Mouse (Mus musculus) midbrain, embryonic 12.5 days (tissue): ENCODE measurements at regions not wholly inside any gene's neighbourhood (a gene's known extent, or its start where the extent isn't known, plus 50 kb on each side); places are given as distances from the start of the nearest gene placed in this dataset.

Experiments
- ATAC-seq: fragments of 200-750 bp; cut with Nextera tagmentation; 2 replicates; pipeline ENCODE4 v1.8.0; 2017; ENCODE audit warnings: low read depth, moderate TSS enrichment, moderate library complexity; ENCODE audit not compliant: low FRiP score
- H3K27ac ChIP-seq: fragments of 300-500 bp; sonication (generic); replicated peaks from 2 replicates; pipeline ENCODE4 v1.5.1; 2016; ENCODE audit warnings: mild to moderate bottlenecking
- H3K27me3 ChIP-seq: fragments of 300-500 bp; sonication (generic); 2 replicates; pipeline ENCODE4 v1.6.1; 2016; ENCODE audit warnings: mild to moderate bottlenecking
- H3K36me3 ChIP-seq: fragments of 300-500 bp; sonication (generic); 2 replicates; pipeline ENCODE4 v1.6.1; 2016
- H3K4me1 ChIP-seq: fragments of 300-500 bp; sonication (generic); 2 replicates; pipeline ENCODE4 v1.6.1; 2016
- H3K4me2 ChIP-seq: fragments of 300-500 bp; sonication (generic); replicated peaks from 2 replicates; pipeline ENCODE4 v1.6.1; 2016; ENCODE audit warnings: mild to moderate bottlenecking, moderate library complexity
- H3K4me3 ChIP-seq: fragments of 300-500 bp; sonication (generic); 2 replicates; pipeline ENCODE4 v1.5.1; 2016; ENCODE audit warnings: mild to moderate bottlenecking
- H3K9ac ChIP-seq: fragments of 300-500 bp; sonication (generic); replicated peaks from 2 replicates; pipeline ENCODE4 v1.6.1; 2016; ENCODE audit warnings: mild to moderate bottlenecking, moderate library complexity
- H3K9me3 ChIP-seq: fragments of 300-500 bp; sonication (generic); 2 replicates; pipeline ENCODE4 v1.6.1; 2016; ENCODE audit warnings: mild to moderate bottlenecking
- WGBS: fragments of 180-500 bp; shearing (Covaris S2); methylation state at CpG from one replicate; pipeline ENCODE4 v1.1.7; 2016; 5-methylcytosine and 5-hydroxymethylcytosine counted together

- H3K9me3 ChIP-seq = no peaks in the 10 kb centered on the region
- WGBS = 89% methylated on average over 2 of the region's 2 CpGs
- H3K9ac ChIP-seq = no peak overlapping the region
- ATAC-seq = no peak
- H3K4me2 ChIP-seq = no peak overlapping the region
- H3K27ac ChIP-seq = no peak overlapping the region
- H3K36me3 ChIP-seq = no peaks in the 10 kb centered on the region
- no peaks in the 10 kb centered on the region for H3K4me1 ChIP-seq
- no peak overlapping the region for H3K4me3 ChIP-seq
- no peaks in the 10 kb centered on the region for H3K27me3 ChIP-seq
These were observed 479.8 kb upstream of the Pou3f4 start for GRCm38 (mm10) chrX:110334288-110334687.

- Histone ChIP-seq H3K4me1 (no peaks in the 10 kb centered on the region), H3K36me3 (no peaks in the 10 kb centered on the region), H3K27me3 (no peaks in the 10 kb centered on the region), H3K4me2 (no peak overlapping the region), H3K4me3 (no peak overlapping the region), H3K9ac (no peak overlapping the region), H3K27ac (no peak overlapping the region), H3K9me3 (no peaks in the 10 kb centered on the region)
- ATAC-seq = no peak
- 81% methylated on average over 1 of the region's 1 CpGs for WGBS
These were observed 479.1 kb upstream of the Pou3f4 start for GRCm38 (mm10) chrX:110335013-110335412.
